13 mouse cellular contexts compared by ENCODE assay signal in the genomic region with DNA sequence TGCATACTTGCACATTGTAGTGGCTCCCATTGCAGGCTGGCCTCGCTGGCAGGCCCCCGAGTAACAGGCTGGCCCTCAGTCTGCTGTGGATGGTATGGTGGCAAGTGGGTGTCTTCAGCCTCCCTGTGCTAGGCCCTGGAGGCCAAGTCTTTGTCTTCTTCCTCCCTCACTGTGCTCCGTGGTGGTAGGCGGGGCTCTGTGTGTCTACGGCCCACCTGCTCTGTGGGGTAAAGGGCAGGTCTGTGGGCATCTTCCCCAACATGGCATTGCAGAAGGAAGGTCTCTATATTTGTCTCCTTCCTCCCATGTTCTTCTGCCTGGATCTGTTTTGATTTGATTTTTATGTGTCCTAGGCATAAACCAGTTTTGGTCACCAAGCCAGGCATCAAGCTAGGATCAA.
"Had no signal": no experiment of that assay in that cellular context is flagged by ENCODE, and none has a peak within 500 bp of the region (broad histone marks: within the 10 kb centered on the region; RNA-seq: fewer than 3 reads in every experiment).

No protein-coding gene starts in this region.

- H3K36me3 ChIP-seq: intestine, embryonic 15.5 days; kidney, embryonic 15.5 days; limb, embryonic 12.5 days; limb, embryonic 15.5 days had no signal

- H3K27me3 ChIP-seq: intestine, embryonic 15.5 days; kidney, embryonic 15.5 days; limb, embryonic 12.5 days; limb, embryonic 15.5 days had no signal

- H3K4me1 ChIP-seq: intestine, embryonic 15.5 days; limb, embryonic 12.5 days had no signal

- DNase-seq: kidney, adult 11 months; kidney, adult 8-10 months; kidney, postnatal 10 days; kidney, postnatal 36 days; left cerebral cortex, postnatal 4 days; liver, postnatal 0 days; lung, embryonic 14.5 days had no signal

- H3K4me3 ChIP-seq: intestine, embryonic 15.5 days; kidney, embryonic 15.5 days; limb, embryonic 12.5 days; limb, embryonic 15.5 days had no signal

- H3K27ac ChIP-seq: intestine, embryonic 15.5 days; kidney, embryonic 15.5 days; limb, embryonic 12.5 days; limb, embryonic 15.5 days; liver, embryonic 14.5 days; macrophage had no signal
